Mouse (Mus musculus) spleen, adult 2 months (tissue): ENCODE data around the gene Cep83. TPM values are rescaled to one million over a fixed set of nuclear protein-coding genes. Genes with fewer than 3 reads are reported as not detected.

Source experiments
- DNase-seq, 2 experiments: peaks; one replicate each; pipeline versions ENCODE4 v3.0.0 to v3.0.0-alpha.2; 2012 to 2021; ENCODE audit warnings: low spot score in 2 of 2, low read depth in 1 of 2
- H3K27ac ChIP-seq: fragments of 200-500 bp; 2 replicates; pipeline ENCODE4 v1.5.1; 2012; ENCODE audit warnings: low read length, inconsistent platforms; ENCODE audit not compliant: insufficient read depth
- H3K27me3 ChIP-seq: fragments of 200-500 bp; 2 replicates; pipeline ENCODE4 v1.6.1; 2012; ENCODE audit warnings: mild to moderate bottlenecking, moderate library complexity, low read length, inconsistent platforms; ENCODE audit not compliant: control insufficient read depth, insufficient read depth
- H3K36me3 ChIP-seq: fragments of 200-500 bp; 2 replicates; pipeline ENCODE4 v1.6.1; 2012; ENCODE audit warnings: mild to moderate bottlenecking, low read length, inconsistent platforms; ENCODE audit not compliant: control insufficient read depth, insufficient read depth
- H3K4me1 ChIP-seq: fragments of 200-500 bp; 2 replicates; pipeline ENCODE4 v1.6.1; 2011; ENCODE audit warnings: inconsistent platforms; ENCODE audit not compliant: control insufficient read depth, insufficient read depth, insufficient read length
- H3K4me3 ChIP-seq: fragments of 200-500 bp; 2 replicates; pipeline ENCODE4 v1.5.1; 2011; ENCODE audit warnings: mild to moderate bottlenecking, inconsistent platforms; ENCODE audit not compliant: insufficient read depth, insufficient read length; ENCODE audit errors: extremely low read depth
- CTCF ChIP-seq: fragments of 200-500 bp; IDR thresholded peaks from 2 replicates; pipeline ENCODE4 v1.5.1; 2011; ENCODE audit warnings: mild to moderate bottlenecking, inconsistent platforms; ENCODE audit not compliant: insufficient read depth, insufficient read length, insufficient replicate concordance; ENCODE audit errors: extremely low read depth
- POLR2A ChIP-seq: fragments of 200-500 bp; IDR thresholded peaks from 2 replicates; pipeline ENCODE4 v1.6.1; 2011; ENCODE audit warnings: low read depth, low read length, inconsistent platforms
- WGBS: fragments of 180-500 bp; shearing (Covaris S2); methylation state at CpG from one replicate; pipeline ENCODE4 v1.1.7; 2018; 5-methylcytosine and 5-hydroxymethylcytosine counted together
- polyA plus RNA-seq: library from polyadenylated mRNA; depleted of rRNA; stranded (reverse); fragments of >200 nt; gene quantifications from 2 replicates; pipeline ENCODE4 v1.2.3, GENCODE M21; 2012

The Cep83 gene
- polyA plus RNA-seq, 1 experiment = 2.0 TPM

DNA sequence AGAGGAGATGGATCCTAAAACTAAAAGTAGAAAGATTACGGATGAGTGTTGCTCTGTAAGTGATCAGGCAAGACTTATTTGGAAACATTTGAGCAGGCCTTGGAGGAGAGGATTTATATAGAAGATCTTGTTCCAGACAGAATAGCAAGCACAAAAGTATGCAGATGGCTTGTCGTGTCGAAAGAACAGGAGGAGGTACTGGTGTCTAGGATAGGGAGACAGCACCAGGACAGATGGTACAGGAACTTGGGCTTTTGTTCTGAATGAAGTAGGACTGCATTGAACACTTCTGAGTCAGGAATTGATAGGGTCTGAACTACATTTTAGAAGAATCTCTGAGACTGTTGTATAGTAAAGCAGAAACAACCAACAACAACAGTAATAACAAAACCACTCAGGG lies 89.1 kb downstream of the Cep83 start:
- 97% methylated on average over 3 of the region's 3 CpGs for WGBS
- Histone ChIP-seq H3K4me1 (no peaks in the 10 kb centered on the region), H3K27me3 (no peaks in the 10 kb centered on the region), H3K4me3 (no peak overlapping the region), H3K27ac (no peak overlapping the region), H3K36me3 (no peaks in the 10 kb centered on the region)
- TF ChIP-seq CTCF (no peak), POLR2A (no peak)
- no peak for DNase-seq

DNA sequence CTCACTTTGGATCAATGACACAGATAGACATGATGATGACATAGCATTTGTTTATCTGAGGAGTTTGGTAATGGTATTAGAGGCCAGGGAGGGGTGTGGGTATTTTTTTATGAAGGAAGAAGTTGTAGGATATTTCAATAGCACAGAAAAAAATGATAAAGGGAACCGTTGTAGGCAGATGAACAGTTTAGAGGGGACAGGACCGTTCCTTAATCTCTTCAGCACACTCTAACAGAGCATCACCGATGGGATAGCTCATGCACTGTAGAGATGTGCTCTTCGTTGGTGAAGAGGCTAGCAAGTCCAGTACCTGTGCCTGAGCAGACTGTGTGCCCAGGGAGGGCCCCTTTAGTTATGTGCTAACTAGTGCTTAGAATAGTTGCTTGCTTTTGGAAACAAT lies 90.9 kb downstream of the Cep83 start:
- TF ChIP-seq CTCF (no peak), POLR2A (no peak)
- no peaks in the 10 kb centered on the region for H3K36me3 ChIP-seq
- WGBS = 84% methylated on average over 4 of the region's 4 CpGs
- no peak overlapping the region for H3K27ac ChIP-seq
- no peaks in the 10 kb centered on the region for H3K4me1 ChIP-seq
- no peak overlapping the region for H3K4me3 ChIP-seq
- no peak for DNase-seq
- H3K27me3 ChIP-seq = no peaks in the 10 kb centered on the region

DNA sequence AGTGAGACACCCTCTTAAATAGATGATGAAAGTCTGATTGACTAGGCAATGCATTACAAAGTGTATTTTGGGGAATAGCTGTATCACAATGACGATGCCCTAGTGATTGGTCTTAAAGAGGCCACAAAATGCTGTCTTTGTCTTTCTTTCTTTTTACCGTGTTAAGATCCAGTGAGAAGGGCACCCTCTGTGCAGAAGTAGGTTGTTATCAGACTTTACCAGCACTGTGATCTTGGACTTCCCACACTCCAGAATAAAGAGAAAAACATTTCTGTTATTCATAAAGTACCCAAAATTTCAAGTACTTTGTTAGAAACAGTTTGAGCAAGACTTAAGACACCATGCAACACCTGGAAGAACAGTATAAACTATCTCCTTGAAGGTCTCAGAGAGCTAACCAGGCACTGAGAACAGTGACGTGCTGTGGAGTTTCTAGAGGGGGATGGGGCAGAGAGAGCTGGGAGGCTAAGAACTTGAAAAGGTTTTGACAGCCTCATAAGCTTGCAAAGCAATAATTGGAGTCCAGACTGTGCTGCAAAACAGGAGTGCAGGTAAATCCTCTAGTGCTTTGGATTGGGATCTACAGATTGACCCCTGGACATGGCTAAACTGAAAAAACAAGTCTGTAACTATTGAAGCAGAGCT lies 92.3 kb downstream of the Cep83 start:
- WGBS = 84% methylated on average over 3 of the region's 3 CpGs
- no peak overlapping the region for H3K4me3 ChIP-seq

GRCm38 (mm10) chr10:94789205-94789604 lies 100.8 kb downstream of the Cep83 start:
- Histone ChIP-seq H3K4me1 (no peaks in the 10 kb centered on the region), H3K36me3 (peaks cover 22% of the 10 kb centered on the region), H3K27me3 (no peaks in the 10 kb centered on the region; the same call in 1 of the 2 replicates), H3K27ac (no peak overlapping the region), H3K4me3 (no peak overlapping the region)
- 81% methylated on average over 3 of the region's 3 CpGs for WGBS
- TF ChIP-seq POLR2A = no peak
- TF ChIP-seq CTCF = no peak
- DNase-seq = no peak

More for the DNA sequence above, 92.3 kb downstream of the Cep83 start:
- TF ChIP-seq CTCF (no peak), POLR2A (no peak)
- Histone ChIP-seq H3K36me3 (no peaks in the 10 kb centered on the region; the same call in 1 of the 2 replicates), H3K27me3 (no peaks in the 10 kb centered on the region), H3K4me1 (no peaks in the 10 kb centered on the region), H3K27ac (no peak overlapping the region)
- no peak for DNase-seq

DNA sequence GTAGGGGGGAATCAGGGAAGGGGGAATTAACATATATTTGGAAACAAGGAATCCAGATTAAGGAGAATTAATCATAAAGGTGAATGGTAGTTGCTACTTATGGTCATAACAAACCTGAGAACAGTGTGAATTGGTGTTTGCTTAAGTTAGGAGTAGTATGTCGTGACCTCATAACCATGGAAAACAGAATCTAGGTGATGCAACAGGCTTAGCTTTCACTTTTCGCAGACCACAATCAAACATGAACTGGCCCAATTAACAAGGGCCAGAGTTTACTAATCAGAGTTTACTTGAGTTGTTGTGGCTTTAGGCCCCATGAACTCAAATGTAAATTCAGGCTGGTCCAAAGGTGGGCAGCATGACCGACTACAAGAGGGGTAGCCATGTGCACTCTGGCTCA lies 105.5 kb downstream of the Cep83 start:
- WGBS = 94% methylated on average over 3 of the region's 3 CpGs
- H3K27ac ChIP-seq = no peak overlapping the region
- peaks cover 37% of the 10 kb centered on the region for H3K36me3 ChIP-seq
- H3K27me3 ChIP-seq = no peaks in the 10 kb centered on the region
- TF ChIP-seq POLR2A = no peak
- H3K4me3 ChIP-seq = no peak overlapping the region
- no peak for DNase-seq
- no peaks in the 10 kb centered on the region for H3K4me1 ChIP-seq

DNA sequence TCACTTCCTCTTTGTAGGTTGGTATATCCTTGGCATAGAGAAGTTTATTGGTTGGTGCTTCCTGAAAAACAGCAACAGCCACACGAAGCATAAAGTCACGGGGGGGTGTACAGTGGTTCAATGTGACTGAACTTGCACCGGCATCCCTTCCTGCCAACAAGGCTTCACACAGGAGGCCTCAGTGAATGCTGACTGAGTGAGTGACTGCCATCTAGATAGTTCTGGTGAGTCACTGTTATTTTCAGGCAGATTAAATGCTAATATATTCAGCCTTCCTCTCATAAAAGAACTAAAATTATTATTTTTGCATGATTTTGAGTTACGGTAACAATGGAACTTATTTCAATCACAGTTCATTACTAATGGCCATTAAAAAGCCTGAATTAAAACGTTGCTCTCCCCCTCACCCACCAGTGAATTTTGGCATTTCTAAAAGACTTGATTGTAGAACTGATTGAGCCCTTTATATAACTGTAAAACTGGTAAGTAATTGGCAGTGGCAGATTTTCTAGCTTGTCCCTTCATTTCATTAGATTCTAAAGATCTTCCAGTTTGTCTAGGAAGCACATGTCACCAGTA lies 106.3 kb downstream of the Cep83 start:
- no peaks in the 10 kb centered on the region for H3K27me3 ChIP-seq
- DNase-seq = no peak
- no peak overlapping the region for H3K27ac ChIP-seq
- H3K4me3 ChIP-seq = no peak overlapping the region
- no peak for TF ChIP-seq POLR2A
- TF ChIP-seq CTCF = no peak
- peaks cover 38% of the 10 kb centered on the region for H3K36me3 ChIP-seq
- no peaks in the 10 kb centered on the region for H3K4me1 ChIP-seq
- 83% methylated on average over 5 of the region's 5 CpGs for WGBS

- H3K4me3 ChIP-seq = no peak overlapping the region
- no peak for DNase-seq
- TF ChIP-seq POLR2A (no peak), CTCF (no peak)
- peaks cover 31% of the 10 kb centered on the region for H3K36me3 ChIP-seq
- H3K27ac ChIP-seq = no peak overlapping the region
- H3K27me3 ChIP-seq = no peaks in the 10 kb centered on the region
- WGBS = 86% methylated on average over 5 of the region's 5 CpGs
- no peaks in the 10 kb centered on the region for H3K4me1 ChIP-seq
Measured at GRCm38 (mm10) chr10:94798128-94798527, 109.7 kb downstream of the Cep83 start.
